Comparison of ENCODE assay signal across 13 mouse cellular contexts in the genomic region with DNA sequence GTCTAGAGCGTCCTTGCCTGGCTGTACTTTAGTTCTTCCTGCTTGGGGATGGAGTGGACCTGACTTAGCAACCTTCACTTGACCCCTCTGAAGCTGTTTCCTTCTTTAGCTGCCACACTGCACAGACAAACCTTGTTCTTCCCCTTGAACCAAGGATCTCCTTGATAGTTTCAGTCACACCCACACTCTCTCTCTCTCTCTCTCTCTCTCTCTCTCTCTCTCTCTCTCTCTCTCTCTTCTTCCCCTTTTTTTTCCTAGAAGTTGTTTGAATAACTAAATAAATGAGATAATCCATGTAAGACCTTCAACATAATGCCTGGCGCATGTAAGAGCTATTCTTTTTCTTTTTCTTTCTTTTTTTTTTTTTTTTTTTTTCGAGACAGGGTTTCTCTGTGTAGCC. TPM values are rescaled to one million over a fixed set of nuclear protein-coding genes. Genes with fewer than 3 reads are reported as not detected.
DNase-seq lines count a peak whose midpoint lies in the region; ATAC-seq and TF ChIP-seq lines count a peak whose summit lies in the region.
"Had no signal": no experiment of that assay in that cellular context is flagged by ENCODE, and none has a peak within 500 bp of the region (broad histone marks: within the 10 kb centered on the region; RNA-seq: fewer than 3 reads in every experiment).

No protein-coding gene starts in this region.

- no peak overlapping the region for H3K9ac ChIP-seq in kidney, embryonic 15.5 days
- no peak overlapping the region for H3K9ac ChIP-seq in liver, embryonic 15.5 days

- 85% methylated on average over 3 of the region's 3 CpGs for WGBS in kidney, embryonic 15.5 days
- WGBS in liver, embryonic 15.5 days (ENCODE audit: insufficient replicate concordance), result 71% methylated on average over 3 of the region's 3 CpGs

- no peak overlapping the region for H3K4me2 ChIP-seq in kidney, embryonic 15.5 days
- peak overlapping the region; percentile 98 for H3K4me2 ChIP-seq in liver, embryonic 15.5 days

- no peak for ATAC-seq in kidney, embryonic 15.5 days (replicated peaks; ENCODE audit: low FRiP score)
- no peak for ATAC-seq in liver, embryonic 15.5 days (ENCODE audit: insufficient read depth)
- no peak for ATAC-seq in megakaryocyte-erythroid progenitor cell, adult 5-6 weeks (replicated peaks; ENCODE audit: low FRiP score, low TSS enrichment, poor library complexity, severe bottlenecking)

- peaks cover 28% of the 10 kb centered on the region for H3K4me1 ChIP-seq in kidney, embryonic 15.5 days
- peaks cover 14% of the 10 kb centered on the region for H3K4me1 ChIP-seq in testis, adult 2 months (ENCODE audit: control insufficient read depth, insufficient read depth, low read length)
- peaks cover 41% of the 10 kb centered on the region for H3K4me1 ChIP-seq in liver, embryonic 15.5 days (replicated peaks)

- no peaks in the 10 kb centered on the region for H3K27me3 ChIP-seq in kidney, embryonic 15.5 days
- H3K27me3 ChIP-seq in testis, adult 2 months (ENCODE audit: control insufficient read depth, insufficient read depth, low read length), result no peaks in the 10 kb centered on the region
- H3K27me3 ChIP-seq in liver, embryonic 15.5 days, result no peaks in the 10 kb centered on the region

- H3K9me3 ChIP-seq in kidney, embryonic 15.5 days (replicated peaks), result no peaks in the 10 kb centered on the region
- H3K9me3 ChIP-seq in liver, embryonic 15.5 days (replicated peaks), result no peaks in the 10 kb centered on the region

- H3K4me3 ChIP-seq in kidney, embryonic 15.5 days (replicated peaks), result no peak overlapping the region
- no peak overlapping the region for H3K4me3 ChIP-seq in testis, adult 2 months (ENCODE audit: control insufficient read depth, low read depth, low read length)
- H3K4me3 ChIP-seq in liver, embryonic 15.5 days (replicated peaks), result no peak overlapping the region

- no peak for TF ChIP-seq POLR2A in testis, adult 2 months (IDR thresholded peaks at IDR 0.05; ENCODE audit: control insufficient read depth, low read depth, low read length)

- no peak for TF ChIP-seq CTCF in testis, adult 2 months (IDR thresholded peaks at IDR 0.05; ENCODE audit: control insufficient read depth, insufficient read depth, insufficient replicate concordance, low read depth, low read length)

- no peak for DNase-seq in kidney, postnatal 4 days
- DNase-seq in testis, postnatal 14 days (ENCODE audit: low spot score), result no peak
- DNase-seq in T-cell, adult 2 months (ENCODE audit: low spot score), result no peak
- DNase-seq: adrenal gland, postnatal 10 days; cerebellum, postnatal 25 days; heart, postnatal 10 days; kidney, adult 11 months; right cerebral cortex, postnatal 14 days; thymus, postnatal 36 days had no signal

- 0 out of 2 replicates have a peak overlapping the region, but pooled peaks have one; percentile 99 for H3K27ac ChIP-seq in kidney, embryonic 15.5 days
- peak overlapping the region; percentile 66 for H3K27ac ChIP-seq in testis, adult 2 months (ENCODE audit: control insufficient read depth, insufficient read depth, low read depth, low read length)
- no peak overlapping the region for H3K27ac ChIP-seq in liver, embryonic 15.5 days (replicated peaks)

- no peaks in the 10 kb centered on the region for H3K36me3 ChIP-seq in kidney, embryonic 15.5 days
- H3K36me3 ChIP-seq in testis, adult 2 months (ENCODE audit: control insufficient read depth, insufficient read depth, low read length), result no peaks in the 10 kb centered on the region
- H3K36me3 ChIP-seq in liver, embryonic 15.5 days (replicated peaks), result no peaks in the 10 kb centered on the region

RNA-seq across cellular contexts. Expression of a gene that starts 1.7 kb away (rescaled TPM):
- polyA plus RNA-seq in kidney, embryonic 15.5 days (2015; fragmentation: Nextera tagmentation; extraction: Ambion mirVana), result 14.1 and 14.7 TPM in 2 replicates
- polyA plus RNA-seq in testis, adult 2 months (2012; rRNA removed), result 8.9 and 11.0 TPM in 2 replicates
- polyA plus RNA-seq in liver, embryonic 15.5 days (2015; fragmentation: Nextera tagmentation; extraction: Ambion mirVana), result 6.9 and 9.4 TPM in 2 replicates
- total RNA-seq in megakaryocyte-erythroid progenitor cell, adult 5-6 weeks (2014; fragmentation: Nextera tagmentation), result 31.3 and 40.0 TPM in 2 replicates
- 42.5 and 99.0 TPM in 2 replicates for total RNA-seq in megakaryocyte-erythroid progenitor cell, adult 5-6 weeks (2017)

RNA-seq across cellular contexts. Expression of a gene that starts 51.6 kb away (rescaled TPM):
- 16.7 and 17.2 TPM in 2 replicates for polyA plus RNA-seq in kidney, embryonic 15.5 days (2015; fragmentation: Nextera tagmentation; extraction: Ambion mirVana)
- polyA plus RNA-seq in testis, adult 2 months (2012; rRNA removed), result 4.0 and 4.1 TPM in 2 replicates
- polyA plus RNA-seq in liver, embryonic 15.5 days (2015; fragmentation: Nextera tagmentation; extraction: Ambion mirVana), result 7.9 and 9.0 TPM in 2 replicates
- 5.7 and 12.9 TPM in 2 replicates for total RNA-seq in megakaryocyte-erythroid progenitor cell, adult 5-6 weeks (2014; fragmentation: Nextera tagmentation)
- 6.8 and 13.4 TPM in 2 replicates for total RNA-seq in megakaryocyte-erythroid progenitor cell, adult 5-6 weeks (2017)
